Mouse (Mus musculus) spleen, adult 18-20 months (tissue): ENCODE measurements at regions not wholly inside any gene's neighbourhood (a gene's known extent, or its start where the extent isn't known, plus 50 kb on each side); places are given as distances from the start of the nearest gene placed in this dataset.

Experiments used
- DNase-seq, 2 experiments: peaks; one replicate each; pipeline ENCODE4 v3.0.0; 2022; ENCODE audit warnings: mixed read lengths in 2 of 2

- DNase-seq = no peak
Observed at GRCm38 (mm10) chr1:77748483-77749465, 233.9 kb upstream of the Epha4 start.

- no peak for DNase-seq
Observed at GRCm38 (mm10) chr1:77732099-77732498, 217.2 kb upstream of the Epha4 start.

GRCm38 (mm10) chr1:77727561-77727960, 212.7 kb upstream of the Epha4 start:
- DNase-seq = no peak

- no peak for DNase-seq
Observed at GRCm38 (mm10) chr1:77723246-77723645, 208.4 kb upstream of the Epha4 start.

- DNase-seq = no peak
Observed at GRCm38 (mm10) chr1:77720859-77721258, 206.0 kb upstream of the Epha4 start.

- no peak for DNase-seq
Observed at GRCm38 (mm10) chr1:77713001-77713400, 198.1 kb upstream of the Epha4 start.

- no peak for DNase-seq
Observed at GRCm38 (mm10) chr1:77708202-77709020, 193.5 kb upstream of the Epha4 start.

GRCm38 (mm10) chr1:77695228-77696018, 180.5 kb upstream of the Epha4 start:
- DNase-seq = no peak

GRCm38 (mm10) chr1:77663345-77663744, 148.5 kb upstream of the Epha4 start:
- DNase-seq = no peak

- DNase-seq = no peak
Observed at GRCm38 (mm10) chr1:77660436-77660835, 145.5 kb upstream of the Epha4 start.

- DNase-seq = no peak
Observed at GRCm38 (mm10) chr1:77637025-77637424, 122.1 kb upstream of the Epha4 start.

GRCm38 (mm10) chr1:77629496-77630281, 114.8 kb upstream of the Epha4 start:
- no peak for DNase-seq

GRCm38 (mm10) chr1:77628861-77629260, 114.0 kb upstream of the Epha4 start:
- DNase-seq = no peak

GRCm38 (mm10) chr1:77617490-77617889, 102.6 kb upstream of the Epha4 start:
- DNase-seq = no peak

- DNase-seq = no peak
Observed at GRCm38 (mm10) chr1:77600509-77600908, 85.6 kb upstream of the Epha4 start.

GRCm38 (mm10) chr1:77592649-77593048, 77.8 kb upstream of the Epha4 start:
- DNase-seq = no peak

GRCm38 (mm10) chr1:77592248-77592647, 77.4 kb upstream of the Epha4 start:
- DNase-seq = no peak

- no peak for DNase-seq
Observed at GRCm38 (mm10) chr1:77589423-77589822, 74.5 kb upstream of the Epha4 start.

GRCm38 (mm10) chr1:77585520-77585919, 70.6 kb upstream of the Epha4 start:
- DNase-seq = no peak

GRCm38 (mm10) chr1:77568081-77568480, 53.2 kb upstream of the Epha4 start:
- no peak for DNase-seq

- no peak for DNase-seq
Observed at GRCm38 (mm10) chr1:77567657-77568056, 52.8 kb upstream of the Epha4 start.
